Mouse (Mus musculus) small intestine, adult 2 months (tissue): ENCODE data around the gene Trim6. TPM values are rescaled to one million over a fixed set of nuclear protein-coding genes. Genes with fewer than 3 reads are reported as not detected.
"Not testable (repeated sequence)": the region's sequence is repeated elsewhere in the genome, so short reads cannot be mapped to it uniquely, and the experiment has no call there.

ENCODE experiments used
- H3K27ac ChIP-seq: fragments of 200-500 bp; 2 replicates; pipeline ENCODE4 v1.5.1; 2012; ENCODE audit warnings: low read depth, low read length, control low read depth, inconsistent platforms; ENCODE audit not compliant: insufficient read depth
- H3K27me3 ChIP-seq: fragments of 200-500 bp; 2 replicates; pipeline ENCODE4 v1.6.1; 2012; ENCODE audit warnings: mild to moderate bottlenecking, moderate library complexity, low read length, inconsistent platforms; ENCODE audit not compliant: control insufficient read depth, insufficient read depth
- H3K36me3 ChIP-seq: fragments of 200-500 bp; 2 replicates; pipeline ENCODE4 v1.6.1; 2012; ENCODE audit warnings: mild to moderate bottlenecking, low read length, control low read depth, inconsistent platforms; ENCODE audit not compliant: control insufficient read depth, insufficient read depth
- H3K4me1 ChIP-seq: fragments of 200-500 bp; 2 replicates; pipeline ENCODE4 v1.6.1; 2012; ENCODE audit warnings: low read length, inconsistent platforms, mixed read lengths; ENCODE audit not compliant: control insufficient read depth, insufficient read depth, insufficient read length
- H3K4me3 ChIP-seq: fragments of 200-500 bp; 2 replicates; pipeline ENCODE4 v1.5.1; 2012; ENCODE audit warnings: low read depth, mild to moderate bottlenecking, control low read depth, inconsistent platforms, low read length, moderate library complexity
- CTCF ChIP-seq: fragments of 200-500 bp; IDR thresholded peaks from 2 replicates; pipeline ENCODE4 v1.5.1; 2012; ENCODE audit warnings: low read depth, mild to moderate bottlenecking, control low read depth, inconsistent platforms, low read length, moderate library complexity, mixed read lengths; ENCODE audit not compliant: insufficient replicate concordance, insufficient read length; ENCODE audit errors: extremely low read depth
- POLR2A ChIP-seq: fragments of 200-500 bp; IDR thresholded peaks from 2 replicates; pipeline ENCODE4 v1.6.1; 2012; ENCODE audit warnings: low read depth, mild to moderate bottlenecking, control low read depth, inconsistent platforms, low read length, moderate library complexity
- WGBS: fragments of 180-500 bp; shearing (Covaris S2); methylation state at CpG from one replicate; pipeline ENCODE4 v1.1.7; 2018; 5-methylcytosine and 5-hydroxymethylcytosine counted together
- polyA plus RNA-seq: library from polyadenylated mRNA; depleted of rRNA; stranded (reverse); fragments of >200 nt; gene quantifications from 2 replicates; pipeline ENCODE4 v1.2.3, GENCODE M21; 2012; rRNA removed

The Trim6 gene
- polyA plus RNA-seq, 1 experiment = 0.61 TPM

GRCm38 (mm10) chr7:104243616-104244015 lies 25.0 kb downstream of the Trim6 start:
- Histone ChIP-seq H3K4me3 (no peak overlapping the region), H3K27ac (no peak overlapping the region), H3K4me1 (peaks cover 1% of the 10 kb centered on the region; the same call in 1 of the 2 replicates), H3K36me3 (no peaks in the 10 kb centered on the region), H3K27me3 (no peaks in the 10 kb centered on the region)
- 68% methylated on average over 1 of the region's 1 CpGs for WGBS
- TF ChIP-seq CTCF = no peak
- TF ChIP-seq POLR2A = no peak

GRCm38 (mm10) chr7:104244287-104245181 lies 25.9 kb downstream of the Trim6 start, which contains the start of gene Trim34a:
TSS of gene Trim34a (plus strand) at chr7:104244457.
- TF ChIP-seq POLR2A (no peak; the same call in 1 of the 2 replicates), CTCF (no peak; the same call in 1 of the 2 replicates)
- Histone ChIP-seq H3K4me1 (peaks cover 1% of the 10 kb centered on the region; the same call in 1 of the 2 replicates), H3K36me3 (no peaks in the 10 kb centered on the region), H3K4me3 (peak within 1 kb of the TSS; percentile 83), H3K27ac (peak within 1 kb of the TSS; percentile 84), H3K27me3 (no peaks in the 10 kb centered on the region)
- 6% methylated on average over 13 of the region's 13 CpGs for WGBS

DNA sequence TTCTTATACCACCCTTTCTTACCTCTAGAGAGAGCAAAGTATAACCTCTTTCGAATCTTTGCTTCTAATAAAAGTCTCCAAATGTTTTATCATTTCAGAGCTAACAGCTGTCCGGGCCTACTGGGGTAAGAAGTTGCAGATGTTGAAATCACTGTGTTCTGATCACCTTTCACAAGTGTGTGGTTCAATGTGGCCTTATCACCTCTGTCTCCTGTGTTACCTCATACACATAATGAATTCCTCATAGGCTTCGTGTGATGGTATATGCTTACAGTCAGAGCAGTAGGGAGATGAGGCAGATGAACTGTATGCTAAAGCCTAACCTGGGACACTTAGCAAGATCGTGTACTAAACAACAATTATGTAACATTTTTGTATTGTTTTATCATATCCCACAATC lies 41.8 kb downstream of the Trim6 start:
- not testable (repeated sequence) for H3K27ac ChIP-seq, H3K27me3 ChIP-seq, H3K4me3 ChIP-seq, H3K4me1 ChIP-seq, H3K36me3 ChIP-seq
- WGBS = 80% methylated on average over 4 of the region's 4 CpGs

- not testable (repeated sequence) for H3K4me3 ChIP-seq, H3K36me3 ChIP-seq, H3K4me1 ChIP-seq, H3K27me3 ChIP-seq, H3K27ac ChIP-seq
- WGBS = 74% methylated on average over 5 of the region's 5 CpGs
Measured at GRCm38 (mm10) chr7:104265335-104265734, 46.7 kb downstream of the Trim6 start.

GRCm38 (mm10) chr7:104279361-104279760 lies 60.8 kb downstream of the Trim6 start:
- H3K27me3 ChIP-seq, H3K36me3 ChIP-seq: not testable (repeated sequence)
- 45% methylated on average over 3 of the region's 3 CpGs for WGBS

More at GRCm38 (mm10) chr7:104279361-104279760, 60.8 kb downstream of the Trim6 start:
- H3K4me3 ChIP-seq, H3K4me1 ChIP-seq: not testable (repeated sequence)
- peak overlapping the region; percentile 27; the same call in 1 of the 2 replicates for H3K27ac ChIP-seq

Other genes with a start within 250 kb of the Trim6 start
- not detected in 2 replicates for gene Olfr635, start 247.6 kb upstream of the Trim6 start, polyA plus RNA-seq
- gene Olfr638, start 220.0 kb upstream of the Trim6 start, polyA plus RNA-seq = not detected in 2 replicates
- gene Olfr639, start 201.5 kb upstream of the Trim6 start, polyA plus RNA-seq = not detected in 2 replicates
- gene Olfr640, start 193.2 kb upstream of the Trim6 start, polyA plus RNA-seq = not detected in 2 replicates
- gene Olfr641, start 183.3 kb upstream of the Trim6 start, polyA plus RNA-seq = not detected in 2 replicates
- not detected in 2 replicates for gene Olfr642, start 166.1 kb upstream of the Trim6 start, polyA plus RNA-seq
- gene 4930516K23Rik, start 157.3 kb upstream of the Trim6 start, polyA plus RNA-seq = not detected in 2 replicates
- gene Olfr644, start 146.9 kb upstream of the Trim6 start, polyA plus RNA-seq = not detected in 2 replicates
- gene Olfr645, start 133.3 kb upstream of the Trim6 start, polyA plus RNA-seq = not detected in 2 replicates
- gene Olfr646, start 113.9 kb upstream of the Trim6 start, polyA plus RNA-seq = not detected in 2 replicates
- not detected in 2 replicates for gene Ubqln5, start 89.0 kb upstream of the Trim6 start, polyA plus RNA-seq
- not detected in 2 replicates for gene Olfr643, start 81.4 kb upstream of the Trim6 start, polyA plus RNA-seq
- not detected in 2 replicates for gene Ubqln3, start 75.5 kb upstream of the Trim6 start, polyA plus RNA-seq
- not detected in 2 replicates for gene Ubqlnl, start 68.2 kb upstream of the Trim6 start, polyA plus RNA-seq
- not detected in 2 replicates for gene Olfm5, start 54.0 kb upstream of the Trim6 start, polyA plus RNA-seq
- not detected in 2 replicates for gene Olfr648, start 35.4 kb upstream of the Trim6 start, polyA plus RNA-seq
- gene Olfr649, start 22.8 kb upstream of the Trim6 start, polyA plus RNA-seq = not detected in 2 replicates
- 2.1 and 5.8 TPM in 2 replicates for gene Trim34a, start 25.7 kb downstream of the Trim6 start, polyA plus RNA-seq
- 0.67 and 0.70 TPM in 2 replicates for gene Trim5, start 69.3 kb downstream of the Trim6 start, polyA plus RNA-seq
- 2.8 and 5.9 TPM in 2 replicates for gene Trim12a, start 96.7 kb downstream of the Trim6 start, polyA plus RNA-seq
- 0.10 TPM in 1 of 2 replicates, not detected in the other for gene Trim34b, start 110.7 kb downstream of the Trim6 start, polyA plus RNA-seq
- gene Trim12c, start 134.6 kb downstream of the Trim6 start, polyA plus RNA-seq = 0.77 and 2.2 TPM in 2 replicates
- gene Trim30b, start 151.1 kb downstream of the Trim6 start, polyA plus RNA-seq = 0.09 TPM in 1 of 2 replicates, not detected in the other
- gene Trim30c, start 182.0 kb downstream of the Trim6 start, polyA plus RNA-seq = not detected in 2 replicates
- 0.62 and 1.9 TPM in 2 replicates for gene Trim30a, start 246.4 kb downstream of the Trim6 start, polyA plus RNA-seq